Mouse (Mus musculus): ENCODE results near the gene Nup210. TPM values are rescaled to one million over a fixed set of nuclear protein-coding genes. Genes with fewer than 3 reads are reported as not detected.
"Not testable (repeated sequence)": the region's sequence is repeated elsewhere in the genome, so short reads cannot be mapped to it uniquely, and the experiment has no call there.

Gene Nup210
- polyA plus RNA-seq, 1 experiment from 2014 or later, result 11.7 TPM

DNA sequence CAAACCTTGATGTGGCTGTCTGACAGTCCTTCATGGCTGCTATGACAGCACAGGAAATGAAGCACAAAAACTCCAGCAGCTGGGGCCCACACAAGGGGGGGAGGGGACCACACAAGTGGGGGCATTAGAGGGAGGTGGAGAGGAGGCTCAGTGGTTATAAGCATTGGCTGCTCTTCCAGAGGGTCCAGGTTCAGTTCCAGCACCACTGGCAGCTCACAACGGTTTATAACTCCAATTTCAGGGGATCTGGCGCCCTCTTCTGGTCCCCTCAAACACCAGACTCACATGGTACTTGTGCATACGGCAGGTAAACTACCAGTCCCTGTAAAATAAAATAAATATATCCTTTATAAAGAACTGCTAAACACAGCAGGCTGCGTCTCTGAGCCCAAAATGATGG lies 12.4 kb upstream of the Nup210 start:
- no peak for DNase-seq (ENCODE audit: low spot score)
- no peak overlapping the region for H3K4me2 ChIP-seq (ENCODE audit: low read length)
- no peak overlapping the region for H3K4me3 ChIP-seq (replicated peaks; ENCODE audit: low read depth, low read length)
- TF ChIP-seq CTCF (IDR thresholded peaks at IDR 0.05; ENCODE audit: low read depth), result peak; percentile 41; the same call in 1 of the 2 replicates
- no peak for ATAC-seq (replicated peaks; ENCODE audit: low FRiP score, low read depth)
- H3K9me3 ChIP-seq (replicated peaks; ENCODE audit: low read length), result no peaks in the 10 kb centered on the region
- no peak overlapping the region for H3K9ac ChIP-seq (ENCODE audit: low read depth, low read length)
- 56% methylated on average over 4 of the region's 4 CpGs for WGBS
- no peak overlapping the region for H3K27ac ChIP-seq
- H3K36me3 ChIP-seq (ENCODE audit: insufficient read depth, low read length), result no peaks in the 10 kb centered on the region
- H3K27me3 ChIP-seq (ENCODE audit: insufficient read depth, low read length), result no peaks in the 10 kb centered on the region
- no peaks in the 10 kb centered on the region for H3K4me1 ChIP-seq (replicated peaks; ENCODE audit: insufficient read depth, low read length)

DNA sequence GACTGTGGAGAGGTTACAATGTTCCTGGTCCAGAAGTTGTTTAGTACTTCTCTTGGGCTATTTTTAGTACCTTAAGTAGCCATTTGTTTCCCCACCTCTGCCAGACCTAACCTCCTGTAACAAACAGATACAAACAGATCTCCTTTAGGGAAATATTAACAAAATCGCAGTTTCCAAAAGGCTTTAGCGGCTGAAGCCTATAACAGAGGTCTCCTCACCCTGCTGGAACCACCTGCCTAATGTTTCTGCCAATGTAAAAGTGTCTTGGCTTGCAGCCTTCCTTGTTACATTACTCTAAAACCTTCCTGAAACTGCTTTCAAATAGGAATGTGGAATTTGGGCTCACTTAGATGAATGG lies 8.6 kb upstream of the Nup210 start:
- no peak for ATAC-seq (replicated peaks; ENCODE audit: low FRiP score, low read depth)
- WGBS, result 54% methylated on average over 2 of the region's 2 CpGs
- DNase-seq (ENCODE audit: low spot score), result no peak

DNA sequence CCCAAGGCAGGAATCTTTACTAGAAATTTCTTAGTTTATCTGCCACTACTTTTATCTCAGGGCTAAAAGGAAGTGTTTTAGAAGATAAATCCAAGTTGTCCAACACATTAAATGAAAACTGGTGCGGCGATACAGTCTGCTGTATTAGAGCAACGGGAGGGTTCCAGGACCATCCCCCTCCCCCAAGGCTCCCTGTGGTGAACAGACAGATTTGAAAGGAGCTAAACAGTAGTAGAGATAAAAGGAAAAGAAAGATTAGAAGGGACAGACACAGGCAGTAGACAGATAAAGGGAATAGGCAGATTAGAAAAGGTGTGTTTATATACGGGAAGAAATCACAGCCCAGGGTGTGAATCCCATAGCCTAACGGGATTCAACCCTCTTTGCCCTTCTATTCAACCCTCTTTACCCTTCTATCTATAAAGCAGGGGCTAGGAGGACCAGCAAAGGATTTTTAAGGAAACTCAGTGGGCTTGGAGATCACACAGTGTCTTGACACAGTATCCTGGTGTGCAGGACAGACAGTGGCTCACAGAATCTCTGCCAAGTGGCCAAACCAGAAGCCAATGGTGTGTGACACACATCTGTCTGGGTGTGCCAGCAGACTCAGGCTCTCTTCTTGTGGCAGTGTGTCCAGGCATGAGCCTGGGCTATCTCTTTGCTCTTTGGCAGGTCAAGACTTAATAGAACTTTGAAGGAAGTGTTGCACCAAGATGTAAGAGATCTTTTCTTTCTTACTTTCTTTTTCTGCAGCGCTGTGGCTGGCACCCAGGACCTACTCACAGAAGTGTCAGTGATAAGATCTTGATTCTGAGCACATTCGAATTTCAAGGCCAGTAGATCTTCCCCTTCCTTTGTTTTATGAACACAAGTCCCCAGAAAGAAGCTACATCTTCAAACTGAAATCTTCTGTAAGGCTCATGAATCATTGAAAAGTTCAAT lies 7.9 kb upstream of the Nup210 start:
- Histone ChIP-seq H3K36me3 (ENCODE audit: insufficient read depth, low read length) (no peaks in the 10 kb centered on the region), H3K4me3 (replicated peaks; ENCODE audit: low read depth, low read length) (no peak overlapping the region), H3K27me3 (ENCODE audit: insufficient read depth, low read length) (no peaks in the 10 kb centered on the region), H3K9me3 (replicated peaks; ENCODE audit: low read length) (no peaks in the 10 kb centered on the region), H3K4me2 (ENCODE audit: low read length) (no peak overlapping the region), H3K4me1 (replicated peaks; ENCODE audit: insufficient read depth, low read length) (no peaks in the 10 kb centered on the region), H3K27ac (no peak overlapping the region), H3K9ac (ENCODE audit: low read depth, low read length) (no peak overlapping the region)
- TF ChIP-seq CTCF (IDR thresholded peaks at IDR 0.05; ENCODE audit: low read depth), result no peak
- DNase-seq (ENCODE audit: low spot score) (no peak), ATAC-seq (replicated peaks; ENCODE audit: low FRiP score, low read depth) (no peak)
- 60% methylated on average over 7 of the region's 7 CpGs for WGBS

More for the DNA sequence above, 8.6 kb upstream of the Nup210 start:
- no peak overlapping the region for H3K4me3 ChIP-seq (replicated peaks; ENCODE audit: low read depth, low read length)
- no peak overlapping the region for H3K4me2 ChIP-seq (ENCODE audit: low read length)
- H3K27ac ChIP-seq, result no peak overlapping the region
- no peaks in the 10 kb centered on the region for H3K36me3 ChIP-seq (ENCODE audit: insufficient read depth, low read length)
- H3K9ac ChIP-seq (ENCODE audit: low read depth, low read length), result no peak overlapping the region
- H3K27me3 ChIP-seq (ENCODE audit: insufficient read depth, low read length), result no peaks in the 10 kb centered on the region
- H3K9me3 ChIP-seq (replicated peaks; ENCODE audit: low read length), result no peaks in the 10 kb centered on the region
- no peak for TF ChIP-seq CTCF (IDR thresholded peaks at IDR 0.05; ENCODE audit: low read depth)
- no peaks in the 10 kb centered on the region for H3K4me1 ChIP-seq (replicated peaks; ENCODE audit: insufficient read depth, low read length)

DNA sequence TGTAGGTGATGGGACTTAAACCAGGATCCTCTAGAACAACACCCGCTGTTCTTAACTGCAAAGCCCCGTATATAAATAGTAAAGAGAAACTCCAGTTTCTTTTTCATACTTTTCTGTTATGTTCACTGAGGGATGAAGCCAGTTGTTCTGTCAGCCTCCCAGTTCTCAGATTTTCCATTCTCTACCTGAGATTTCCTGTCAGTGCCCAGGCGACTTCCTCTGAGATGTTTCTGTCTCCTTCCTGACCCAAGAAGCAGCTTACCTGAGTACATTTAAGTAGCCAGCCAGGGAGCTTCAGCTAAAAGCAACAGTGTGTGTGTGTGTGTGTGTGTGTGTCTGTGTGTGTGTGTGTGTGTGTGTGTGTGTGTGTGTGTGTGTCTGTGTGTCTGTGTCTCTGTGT lies 6.8 kb upstream of the Nup210 start:
- ATAC-seq (replicated peaks; ENCODE audit: low FRiP score, low read depth), result no peak
- no peak overlapping the region for H3K4me2 ChIP-seq (ENCODE audit: low read length)
- H3K9me3 ChIP-seq (replicated peaks; ENCODE audit: low read length), result no peaks in the 10 kb centered on the region
- WGBS, result 73% methylated on average over 3 of the region's 3 CpGs
- no peak for DNase-seq (ENCODE audit: low spot score)
- H3K36me3 ChIP-seq (ENCODE audit: insufficient read depth, low read length), result no peaks in the 10 kb centered on the region
- no peak overlapping the region for H3K9ac ChIP-seq (ENCODE audit: low read depth, low read length)
- no peaks in the 10 kb centered on the region for H3K4me1 ChIP-seq (replicated peaks; ENCODE audit: insufficient read depth, low read length)
- H3K27me3 ChIP-seq (ENCODE audit: insufficient read depth, low read length), result no peaks in the 10 kb centered on the region
- no peak overlapping the region for H3K4me3 ChIP-seq (replicated peaks; ENCODE audit: low read depth, low read length)
- H3K27ac ChIP-seq, result no peak overlapping the region
- no peak for TF ChIP-seq CTCF (IDR thresholded peaks at IDR 0.05; ENCODE audit: low read depth)

DNA sequence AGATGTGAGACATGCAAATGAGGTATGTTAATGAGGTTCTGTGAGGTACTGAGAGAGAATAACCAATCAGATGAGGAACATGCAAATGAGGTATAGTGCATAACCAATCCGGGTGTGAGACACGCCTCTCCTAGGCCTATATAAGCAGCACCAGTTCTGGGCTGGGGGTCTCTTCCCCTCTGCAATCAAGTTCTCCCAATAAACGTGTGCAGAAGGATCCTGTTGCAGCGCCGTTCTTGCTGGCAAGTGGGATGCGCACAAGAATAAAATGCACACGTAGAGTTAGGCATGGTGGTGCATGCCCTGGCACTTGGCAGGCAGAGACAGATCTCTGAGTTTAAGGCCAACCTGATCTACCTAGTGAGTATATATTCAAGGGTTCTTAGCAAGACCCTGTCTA lies 4.5 kb upstream of the Nup210 start:
- not testable (repeated sequence) for H3K9me3 ChIP-seq (replicated peaks; ENCODE audit: low read length); DNase-seq (ENCODE audit: low spot score); H3K4me3 ChIP-seq (replicated peaks; ENCODE audit: low read depth, low read length); H3K4me1 ChIP-seq (replicated peaks; ENCODE audit: insufficient read depth, low read length); H3K36me3 ChIP-seq (ENCODE audit: insufficient read depth, low read length); H3K9ac ChIP-seq (ENCODE audit: low read depth, low read length); ATAC-seq (replicated peaks; ENCODE audit: low FRiP score, low read depth); H3K27me3 ChIP-seq (ENCODE audit: insufficient read depth, low read length); H3K4me2 ChIP-seq (ENCODE audit: low read length); H3K27ac ChIP-seq
- 95% methylated on average over 6 of the region's 7 CpGs for WGBS

DNA sequence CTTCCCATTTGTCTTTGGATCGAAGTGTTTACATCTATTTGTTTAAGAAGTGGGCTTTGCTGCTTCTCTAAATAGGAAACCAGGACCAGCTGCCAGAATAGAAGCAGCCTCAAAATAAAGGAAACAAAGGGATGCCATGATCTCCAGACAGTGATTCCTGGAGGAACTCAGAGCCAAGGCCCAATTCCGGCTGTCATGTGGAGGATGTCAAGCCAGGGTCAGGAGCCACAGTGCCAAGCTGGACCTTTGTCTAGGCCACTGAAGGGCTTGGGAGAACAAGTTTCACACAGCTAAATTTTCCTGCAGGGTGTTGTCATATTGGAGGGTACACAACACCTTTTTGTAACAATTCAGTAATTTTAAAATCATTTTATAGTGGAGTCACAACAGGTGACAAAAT lies 3.6 kb upstream of the Nup210 start:
- Histone ChIP-seq H3K36me3 (ENCODE audit: insufficient read depth, low read length) (no peaks in the 10 kb centered on the region), H3K4me1 (replicated peaks; ENCODE audit: insufficient read depth, low read length) (peaks cover 13% of the 10 kb centered on the region), H3K4me2 (ENCODE audit: low read length) (no peak overlapping the region), H3K9me3 (replicated peaks; ENCODE audit: low read length) (no peaks in the 10 kb centered on the region), H3K9ac (ENCODE audit: low read depth, low read length) (no peak overlapping the region), H3K27ac (no peak overlapping the region), H3K27me3 (ENCODE audit: insufficient read depth, low read length) (no peaks in the 10 kb centered on the region), H3K4me3 (replicated peaks; ENCODE audit: low read depth, low read length) (no peak overlapping the region)
- no peak for TF ChIP-seq CTCF (IDR thresholded peaks at IDR 0.05; ENCODE audit: low read depth)
- no peak for ATAC-seq (replicated peaks; ENCODE audit: low FRiP score, low read depth)
- WGBS, result 79% methylated on average over 2 of the region's 2 CpGs
- DNase-seq (ENCODE audit: low spot score), result no peak

Measured in kidney, postnatal 0 days (tissue).